ENCODE assay signal across 29 mouse cellular contexts in the genomic region with DNA sequence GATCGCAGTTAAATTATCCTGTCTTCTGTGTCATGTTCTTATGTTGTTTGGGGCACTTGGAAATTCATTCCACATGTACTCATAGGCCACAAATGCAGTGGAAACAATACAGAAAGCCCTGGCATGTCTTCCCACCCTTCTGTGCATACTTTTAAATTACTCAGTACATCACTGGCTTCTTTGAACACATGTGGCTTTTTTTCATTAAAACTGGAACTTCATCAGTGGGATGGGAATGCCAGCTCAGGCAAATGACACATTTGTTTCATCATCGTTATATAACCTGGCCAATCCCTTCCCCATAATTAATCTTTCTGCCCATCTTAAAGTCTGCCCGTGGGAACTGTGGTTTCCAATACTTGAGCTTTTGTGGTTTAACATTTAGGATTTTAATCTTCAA.
"Had no signal": no experiment of that assay in that cellular context is flagged by ENCODE, and none has a peak within 500 bp of the region (broad histone marks: within the 10 kb centered on the region; RNA-seq: fewer than 3 reads in every experiment).

No protein-coding gene starts in this region.

- H3K9me3 ChIP-seq: heart, embryonic 10.5 days; heart, embryonic 12.5 days; hindbrain, embryonic 10.5 days; hindbrain, embryonic 12.5 days; kidney, embryonic 15.5 days; limb, embryonic 10.5 days; limb, embryonic 12.5 days; liver, embryonic 13.5 days; liver, embryonic 15.5 days had no signal

- H3K4me3 ChIP-seq: gastrocnemius, adult 2 months; heart, adult 2 months; heart, embryonic 10.5 days; heart, embryonic 12.5 days; hindbrain, embryonic 10.5 days; hindbrain, embryonic 12.5 days; kidney, embryonic 15.5 days; limb, embryonic 10.5 days; limb, embryonic 12.5 days; liver, embryonic 13.5 days; liver, embryonic 15.5 days had no signal

- ATAC-seq: hindbrain, embryonic 16.5 days; intestine, embryonic 16.5 days had no signal

- H3K36me3 ChIP-seq: heart, embryonic 10.5 days; heart, embryonic 12.5 days; hindbrain, embryonic 10.5 days; hindbrain, embryonic 12.5 days; kidney, embryonic 15.5 days; limb, embryonic 10.5 days; limb, embryonic 12.5 days; liver, embryonic 13.5 days; liver, embryonic 15.5 days had no signal

- H3K9ac ChIP-seq: heart, embryonic 12.5 days; hindbrain, embryonic 12.5 days; hindbrain, embryonic 14.5 days; kidney, embryonic 15.5 days; limb, embryonic 12.5 days; liver, embryonic 13.5 days; liver, embryonic 15.5 days had no signal

- H3K27me3 ChIP-seq: heart, embryonic 12.5 days; hindbrain, embryonic 12.5 days; kidney, embryonic 15.5 days; limb, embryonic 12.5 days; liver, embryonic 13.5 days; liver, embryonic 15.5 days had no signal

- H3K4me1 ChIP-seq: heart, embryonic 10.5 days; heart, embryonic 12.5 days; hindbrain, embryonic 10.5 days; hindbrain, embryonic 12.5 days; kidney, embryonic 15.5 days; limb, embryonic 10.5 days; limb, embryonic 12.5 days; liver, embryonic 13.5 days; liver, embryonic 15.5 days had no signal

- H3K27ac ChIP-seq: gastrocnemius, adult 2 months; heart, adult 2 months; heart, embryonic 10.5 days; hindbrain, embryonic 10.5 days; hindbrain, embryonic 12.5 days; hindbrain, embryonic 14.5 days; kidney, embryonic 15.5 days; kidney, postnatal 0 days; limb, embryonic 10.5 days; limb, embryonic 12.5 days; liver, embryonic 13.5 days; liver, embryonic 15.5 days had no signal

- DNase-seq: gastrocnemius, adult 2 months; gastrocnemius, postnatal 10 days; gastrocnemius, postnatal 36 days; heart, adult 11 months; heart, adult 2 months; heart, postnatal 10 days; heart, postnatal 4 days; kidney, adult 11 months; kidney, adult 2 months; kidney, adult 9 months; kidney, postnatal 14 days; kidney, postnatal 36 days; layer of hippocampus, adult 9-11 months; layer of hippocampus, postnatal 36 days; liver; liver, embryonic 13.5 days had no signal

- H3K4me2 ChIP-seq: heart, embryonic 12.5 days; hindbrain, embryonic 12.5 days; hindbrain, embryonic 14.5 days; kidney, embryonic 15.5 days; limb, embryonic 12.5 days; liver, embryonic 11.5 days; liver, embryonic 13.5 days; liver, embryonic 15.5 days had no signal
